Mouse (Mus musculus) layer of hippocampus, adult 9-11 months (tissue): ENCODE data around the gene Tulp4.
"Not testable (repeated sequence)": the region's sequence is repeated elsewhere in the genome, so short reads cannot be mapped to it uniquely, and the experiment has no call there.

ENCODE experiments used
- DNase-seq: peaks from one replicate; pipeline ENCODE4 v3.0.0; 2022

Gene Tulp4

DNA sequence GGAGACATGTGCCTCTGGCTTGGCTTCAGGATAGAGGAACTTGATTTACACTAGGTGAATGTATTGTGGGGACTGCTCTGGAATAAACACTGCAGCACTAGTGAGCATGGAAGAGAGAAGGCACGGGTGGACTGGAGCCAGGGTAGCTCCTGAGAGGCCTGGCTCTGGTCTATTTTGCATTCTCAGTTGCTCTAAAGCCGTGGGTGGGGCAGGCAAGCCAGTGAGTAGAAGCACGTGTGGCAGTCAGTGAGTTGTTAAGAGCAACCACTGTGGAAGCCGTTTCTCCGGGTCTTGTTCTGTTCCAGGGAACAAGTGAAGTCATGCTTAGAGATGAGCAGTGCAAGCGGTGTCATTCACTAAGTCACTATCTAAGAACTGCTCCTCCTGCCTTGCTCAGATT is 86.0 kb downstream of the Tulp4 start:
- no peak for DNase-seq

DNA sequence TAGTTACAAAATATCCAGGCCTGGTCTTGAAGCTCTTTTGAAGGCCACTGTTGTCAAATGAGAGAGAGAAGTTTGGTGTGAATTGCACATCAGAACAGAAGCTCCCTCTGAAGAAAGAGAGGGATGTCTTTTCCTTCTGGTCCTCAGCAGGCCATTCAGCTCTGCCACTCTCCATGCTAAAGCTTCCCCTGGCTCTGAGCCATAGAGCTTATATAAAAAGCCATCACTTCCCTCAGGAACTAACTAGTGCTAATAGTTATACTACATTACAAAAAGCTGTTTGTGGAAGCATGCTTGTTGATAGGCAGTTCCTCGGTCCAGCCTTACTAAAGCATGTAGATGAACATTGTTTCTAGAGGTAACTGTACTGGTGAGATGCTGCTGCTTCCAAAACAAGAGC is 89.2 kb downstream of the Tulp4 start:
- no peak for DNase-seq

DNA sequence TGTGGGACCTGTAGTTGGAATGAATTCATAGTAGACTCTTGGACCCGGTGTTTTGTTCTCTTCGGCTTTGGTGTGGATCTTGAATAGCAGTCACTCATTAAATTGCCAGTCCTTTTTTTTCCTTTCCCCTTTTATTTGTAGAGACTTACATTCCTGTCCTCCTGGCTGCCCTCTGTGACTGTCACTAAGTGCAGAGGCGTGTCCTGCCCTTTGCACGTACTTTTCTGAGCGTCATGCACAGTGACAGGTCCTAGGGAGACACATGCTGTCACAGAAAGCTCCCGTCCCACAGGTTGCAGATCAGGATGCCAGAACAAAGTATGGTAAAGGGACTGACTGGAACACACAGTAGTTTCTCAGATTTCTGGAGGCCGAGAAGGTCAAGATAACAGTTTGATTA is 91.3 kb downstream of the Tulp4 start:
- DNase-seq = no peak

GRCm38 (mm10) chr17:6198670-6199069 is 92.4 kb downstream of the Tulp4 start:
- no peak for DNase-seq

DNA sequence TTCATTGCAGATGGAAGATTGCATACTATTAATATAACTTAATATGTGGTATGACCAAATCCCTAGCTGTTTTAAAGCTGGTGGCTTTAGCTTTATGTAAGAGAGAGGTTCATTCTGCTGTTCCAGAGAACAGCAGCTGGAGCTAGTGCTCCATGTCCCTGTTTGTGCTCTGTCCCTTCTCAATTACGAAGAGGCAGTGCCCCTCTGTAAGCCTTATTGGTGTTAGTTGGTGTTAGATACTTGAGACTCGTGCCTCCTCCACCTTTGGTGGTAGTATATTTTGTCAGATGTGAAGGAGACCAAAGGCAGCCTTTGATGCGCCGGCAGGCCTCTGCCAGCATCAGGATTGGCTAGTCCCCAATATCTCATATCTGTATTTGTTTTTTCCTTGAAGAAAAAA is 92.9 kb downstream of the Tulp4 start:
- no peak for DNase-seq

- no peak for DNase-seq
Observed at GRCm38 (mm10) chr17:6201522-6202250, 95.4 kb downstream of the Tulp4 start.

GRCm38 (mm10) chr17:6202389-6203110 is 96.3 kb downstream of the Tulp4 start:
- peak; percentile 75 for DNase-seq

DNA sequence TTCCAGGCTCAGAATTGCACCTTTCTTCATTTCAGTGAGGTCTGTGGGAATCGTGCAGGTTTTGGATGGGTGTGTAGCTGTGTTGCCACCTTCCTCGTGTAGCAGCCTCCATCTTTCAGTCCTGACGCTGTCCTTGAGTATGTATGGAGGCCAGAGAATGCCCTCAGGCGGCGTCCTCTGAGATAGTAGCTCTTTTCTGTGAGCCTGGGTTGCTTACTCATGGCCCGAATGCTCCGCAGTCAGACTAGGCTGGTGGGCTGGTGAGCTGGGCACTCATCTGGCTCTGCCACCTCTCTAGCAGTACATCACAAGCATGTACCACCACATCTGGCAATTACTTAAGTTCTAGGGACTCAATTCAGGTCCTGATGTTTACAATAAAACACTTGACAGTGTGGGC is 96.9 kb downstream of the Tulp4 start:
- no peak for DNase-seq

GRCm38 (mm10) chr17:6203795-6204194 is 97.6 kb downstream of the Tulp4 start:
- no peak for DNase-seq

DNA sequence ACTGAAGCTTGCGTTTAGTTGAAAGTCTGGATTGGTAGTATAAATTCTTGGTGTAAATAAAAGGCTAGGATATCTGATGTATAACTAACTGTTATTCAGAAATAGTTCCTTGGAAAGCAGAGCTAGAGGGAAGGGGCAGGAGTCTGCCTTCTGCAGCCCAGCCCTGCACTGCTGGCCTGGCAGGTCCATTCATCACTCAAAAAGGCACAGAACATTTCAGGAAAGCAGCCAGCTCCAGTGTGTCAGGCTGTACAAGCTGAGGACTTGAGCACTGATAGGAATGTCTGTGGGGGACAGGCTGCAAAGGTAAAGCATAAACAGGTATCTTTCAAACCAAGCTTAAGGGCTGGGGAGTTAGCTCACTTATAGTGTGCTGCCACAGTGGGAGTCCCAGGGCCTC is 105.5 kb downstream of the Tulp4 start:
- peak; percentile 0 for DNase-seq

GRCm38 (mm10) chr17:6215640-6216039 is 109.4 kb downstream of the Tulp4 start:
- DNase-seq = no peak

DNA sequence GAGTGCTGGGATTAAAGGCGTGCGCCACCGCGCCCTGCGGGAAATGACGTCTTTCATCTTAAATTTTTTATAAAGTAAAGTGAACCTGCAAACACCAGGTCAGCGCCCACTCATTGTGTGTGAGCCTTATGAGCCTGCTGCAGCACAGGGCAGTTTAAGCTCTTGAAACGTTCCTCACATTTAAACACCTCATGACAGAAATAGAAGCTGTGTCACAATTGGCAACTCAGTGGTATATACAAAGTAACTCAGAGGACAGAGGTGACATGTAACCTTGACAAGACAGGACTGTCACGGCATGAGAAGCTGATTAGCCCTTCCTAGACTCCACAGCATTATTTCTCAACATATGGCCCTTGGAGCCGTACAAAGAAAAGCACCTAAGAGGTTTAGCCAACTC is 110.3 kb downstream of the Tulp4 start:
- DNase-seq = no peak

DNA sequence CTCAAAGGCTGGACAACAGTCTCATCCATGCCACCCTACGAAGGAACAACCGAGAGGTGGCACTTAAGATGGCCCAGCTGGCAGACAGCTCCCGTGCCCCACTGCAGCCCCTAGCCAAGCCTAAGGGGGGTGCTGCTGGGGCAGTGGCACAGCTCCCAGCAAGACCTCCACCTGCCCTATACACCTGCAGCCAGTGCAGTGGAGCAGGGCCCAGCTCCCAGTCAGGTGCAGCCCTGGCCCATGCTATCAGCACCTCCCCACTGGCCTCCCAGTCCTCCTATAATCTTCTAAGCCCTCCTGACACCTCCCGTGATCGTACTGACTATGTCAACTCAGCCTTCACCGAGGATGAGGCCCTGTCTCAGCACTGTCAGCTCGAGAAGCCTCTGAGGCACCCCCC is 126.4 kb downstream of the Tulp4 start:
- DNase-seq = not testable (repeated sequence)

DNA sequence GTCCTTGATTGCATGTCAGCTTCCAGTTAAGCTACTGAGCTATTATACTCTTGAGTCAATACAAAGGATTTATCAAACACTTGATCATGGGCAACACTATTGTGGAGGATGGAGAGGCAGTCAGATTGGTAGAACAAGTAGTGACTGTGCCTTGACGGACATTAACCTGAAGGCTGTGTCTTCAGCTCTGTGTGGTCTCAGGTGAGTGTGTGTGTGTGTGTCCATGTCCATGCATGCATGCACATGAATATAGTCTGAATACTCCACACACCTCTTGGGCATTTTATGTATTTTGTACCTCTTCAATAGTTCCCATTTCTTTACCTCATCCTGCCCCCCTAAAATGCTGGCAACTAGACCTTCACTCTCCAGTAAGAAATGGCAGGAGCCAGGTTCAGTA is 145.1 kb downstream of the Tulp4 start:
- DNase-seq = not testable (repeated sequence)

- not testable (repeated sequence) for DNase-seq
Observed at GRCm38 (mm10) chr17:6256400-6257069, 150.3 kb downstream of the Tulp4 start, which contains the start of gene Tmem181a. Tmem181a (plus strand) TSS chr17:6256860.

- peak; percentile 74 for DNase-seq
Observed at GRCm38 (mm10) chr17:6257070-6257456, 150.8 kb downstream of the Tulp4 start.

GRCm38 (mm10) chr17:6269876-6270831 is 163.9 kb downstream of the Tulp4 start:
- DNase-seq = peak; percentile 22

GRCm38 (mm10) chr17:6270840-6271239 is 164.6 kb downstream of the Tulp4 start:
- DNase-seq = not testable (repeated sequence)

DNA sequence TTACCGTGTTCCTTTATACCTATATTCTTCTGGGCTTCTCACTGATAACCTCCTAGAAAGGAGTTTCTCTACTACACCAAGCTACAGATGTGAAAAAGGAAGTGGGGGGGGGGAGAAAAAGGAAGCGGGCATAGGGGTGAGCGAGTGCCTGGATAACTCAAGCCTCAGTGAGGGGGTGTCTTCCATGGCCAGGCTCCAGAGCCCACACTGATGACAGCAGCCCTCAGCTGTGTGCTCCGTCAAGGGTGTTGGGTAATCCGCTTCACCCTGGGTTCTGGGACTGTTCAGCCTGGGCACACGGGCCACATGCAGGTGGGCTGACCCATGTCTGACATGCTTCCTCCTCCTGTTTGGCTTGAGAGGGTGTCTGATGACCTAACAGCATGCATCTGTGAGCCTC is 165.7 kb downstream of the Tulp4 start:
- DNase-seq = peak; percentile 38

DNA sequence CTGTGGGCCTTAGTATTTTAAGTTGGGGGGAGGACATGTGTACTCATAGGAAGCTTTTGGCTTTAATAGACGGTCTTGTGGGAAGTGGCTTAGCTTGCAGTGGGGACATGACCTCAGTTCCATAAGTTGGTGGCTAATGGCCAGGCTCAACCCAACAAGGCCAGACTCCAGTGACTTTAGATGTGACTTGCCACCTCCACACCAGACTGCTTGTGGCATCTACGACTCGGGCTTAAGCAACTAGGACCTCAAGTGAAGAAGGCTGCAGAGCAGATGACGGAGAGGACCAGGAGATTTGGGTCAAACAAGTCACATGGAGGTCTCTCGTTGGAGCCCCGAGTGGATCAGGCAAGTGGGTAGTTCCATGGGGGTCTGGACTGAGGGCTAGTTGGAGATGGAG is 168.5 kb downstream of the Tulp4 start:
- not testable (repeated sequence) for DNase-seq

- DNase-seq = not testable (repeated sequence)
Observed at GRCm38 (mm10) chr17:6279205-6279604, 173.0 kb downstream of the Tulp4 start.

GRCm38 (mm10) chr17:6279772-6280171 is 173.5 kb downstream of the Tulp4 start:
- DNase-seq = not testable (repeated sequence)

GRCm38 (mm10) chr17:6280513-6280912 is 174.3 kb downstream of the Tulp4 start:
- not testable (repeated sequence) for DNase-seq
